Mouse (Mus musculus) forebrain, embryonic 12.5 days (tissue): ENCODE data around the gene Prss54. TPM values are rescaled to one million over a fixed set of nuclear protein-coding genes. Genes with fewer than 3 reads are reported as not detected.
"Not testable (repeated sequence)": the region's sequence is repeated elsewhere in the genome, so short reads cannot be mapped to it uniquely, and the experiment has no call there.

Experiments used
- ATAC-seq: fragments of 200-750 bp; cut with Nextera tagmentation; 2 replicates; pipeline ENCODE4 v1.8.0; 2017; ENCODE audit warnings: moderate TSS enrichment; ENCODE audit not compliant: low FRiP score
- H3K27ac ChIP-seq: fragments of 300-500 bp; sonication (generic); 2 replicates; pipeline ENCODE4 v1.5.1; 2016; ENCODE audit warnings: mild to moderate bottlenecking
- H3K27me3 ChIP-seq: fragments of 300-500 bp; sonication (generic); 2 replicates; pipeline ENCODE4 v1.6.1; 2016; ENCODE audit warnings: mild to moderate bottlenecking
- H3K36me3 ChIP-seq: fragments of 300-500 bp; sonication (generic); replicated peaks from 2 replicates; pipeline ENCODE4 v1.6.1; 2016; ENCODE audit warnings: mild to moderate bottlenecking
- H3K4me1 ChIP-seq: fragments of 300-500 bp; sonication (generic); 2 replicates; pipeline ENCODE4 v1.6.1; 2016
- H3K4me2 ChIP-seq: fragments of 300-500 bp; sonication (generic); 2 replicates; pipeline ENCODE4 v1.6.1; 2016; ENCODE audit warnings: mild to moderate bottlenecking, moderate library complexity
- H3K4me3 ChIP-seq: fragments of 300-500 bp; sonication (generic); replicated peaks from 2 replicates; pipeline ENCODE4 v1.5.1; 2016; ENCODE audit warnings: mild to moderate bottlenecking
- H3K9ac ChIP-seq: fragments of 300-500 bp; sonication (generic); 2 replicates; pipeline ENCODE4 v1.6.1; 2016; ENCODE audit warnings: mild to moderate bottlenecking
- H3K9me3 ChIP-seq: fragments of 300-500 bp; sonication (generic); 2 replicates; pipeline ENCODE4 v1.6.1; 2016
- WGBS: fragments of 180-500 bp; shearing (Covaris S2); methylation state at CpG from one replicate; pipeline ENCODE4 v1.1.7; 2016; 5-methylcytosine and 5-hydroxymethylcytosine counted together
- polyA plus RNA-seq: library from polyadenylated mRNA; unstranded; fragments of >200 nt; fragmentation: Nextera tagmentation; extraction: Ambion mirVana; gene quantifications from 2 replicates; pipeline ENCODE4 v1.2.1, GENCODE M21; 2016

Prss54 gene
- polyA plus RNA-seq: not detected in 2 replicates

GRCm38 (mm10) chr8:95576240-95576639, at the start of gene Prss54:
Gene Prss54, minus strand, starts transcription at chr8:95576340.
- no peaks in the 10 kb centered on the region for H3K9me3 ChIP-seq
- H3K36me3 ChIP-seq: no peaks in the 10 kb centered on the region
- no peak within 1 kb of the TSS for H3K4me2 ChIP-seq
- no peaks in the 10 kb centered on the region for H3K4me1 ChIP-seq
- no peak for ATAC-seq
- 88% methylated on average over 10 of the region's 10 CpGs for WGBS
- no peak within 1 kb of the TSS for H3K4me3 ChIP-seq
- H3K27me3 ChIP-seq: no peaks in the 10 kb centered on the region
- H3K9ac ChIP-seq: no peak within 1 kb of the TSS
- H3K27ac ChIP-seq: no peak within 1 kb of the TSS

- Histone ChIP-seq H3K36me3 (no peaks in the 10 kb centered on the region), H3K9ac (no peak overlapping the region), H3K4me1 (no peaks in the 10 kb centered on the region), H3K9me3 (no peaks in the 10 kb centered on the region), H3K27me3 (peaks cover 19% of the 10 kb centered on the region), H3K27ac (no peak overlapping the region), H3K4me3 (no peak overlapping the region), H3K4me2 (no peak overlapping the region)
- no peak for ATAC-seq
- 86% methylated on average over 2 of the region's 2 CpGs for WGBS
These were observed 48.7 kb upstream of the Prss54 start for GRCm38 (mm10) chr8:95624833-95625232.

GRCm38 (mm10) chr8:95620046-95620445, 43.9 kb upstream of the Prss54 start:
- Histone ChIP-seq H3K27ac (no peak overlapping the region), H3K4me2 (no peak overlapping the region), H3K4me1 (no peaks in the 10 kb centered on the region), H3K36me3 (no peaks in the 10 kb centered on the region), H3K4me3 (no peak overlapping the region), H3K27me3 (peaks cover 12% of the 10 kb centered on the region; the same call in 1 of the 2 replicates), H3K9me3 (no peaks in the 10 kb centered on the region), H3K9ac (no peak overlapping the region)
- no peak for ATAC-seq
- WGBS: 96% methylated on average over 2 of the region's 2 CpGs

GRCm38 (mm10) chr8:95616383-95616782, 40.2 kb upstream of the Prss54 start:
- Histone ChIP-seq H3K27ac (no peak overlapping the region), H3K9ac (no peak overlapping the region), H3K9me3 (no peaks in the 10 kb centered on the region), H3K36me3 (no peaks in the 10 kb centered on the region), H3K4me1 (peaks cover 4% of the 10 kb centered on the region), H3K4me3 (no peak overlapping the region), H3K27me3 (peaks cover 18% of the 10 kb centered on the region; the same call in 1 of the 2 replicates), H3K4me2 (no peak overlapping the region)
- no peak for ATAC-seq
- WGBS: 92% methylated on average over 7 of the region's 7 CpGs

- Histone ChIP-seq H3K9ac (no peak overlapping the region), H3K9me3 (no peaks in the 10 kb centered on the region), H3K4me1 (peaks cover 4% of the 10 kb centered on the region), H3K27me3 (0 out of 2 replicates have a peak, but pooled peaks cover 6% of the 10 kb centered on the region), H3K4me2 (no peak overlapping the region), H3K27ac (no peak overlapping the region), H3K4me3 (no peak overlapping the region), H3K36me3 (no peaks in the 10 kb centered on the region)
- WGBS: 63% methylated on average over 5 of the region's 5 CpGs
- ATAC-seq: no peak
These were observed 35.6 kb upstream of the Prss54 start for GRCm38 (mm10) chr8:95611769-95612168.

GRCm38 (mm10) chr8:95610749-95611148, 34.6 kb upstream of the Prss54 start:
- H3K4me1 ChIP-seq: peaks cover 4% of the 10 kb centered on the region
- H3K4me3 ChIP-seq: no peak overlapping the region
- WGBS: 89% methylated on average over 14 of the region's 14 CpGs
- H3K36me3 ChIP-seq: no peaks in the 10 kb centered on the region
- no peak for ATAC-seq
- no peaks in the 10 kb centered on the region for H3K9me3 ChIP-seq
- H3K9ac ChIP-seq: no peak overlapping the region
- no peak overlapping the region for H3K27ac ChIP-seq
- H3K4me2 ChIP-seq: no peak overlapping the region
- 0 out of 2 replicates have a peak, but pooled peaks cover 6% of the 10 kb centered on the region for H3K27me3 ChIP-seq

- no peak overlapping the region for H3K4me3 ChIP-seq
- H3K9ac ChIP-seq: no peak overlapping the region
- peaks cover 4% of the 10 kb centered on the region for H3K4me1 ChIP-seq
- 89% methylated on average over 5 of the region's 5 CpGs for WGBS
- H3K4me2 ChIP-seq: no peak overlapping the region
- ATAC-seq: no peak
- H3K36me3 ChIP-seq: no peaks in the 10 kb centered on the region
- H3K27me3 ChIP-seq: 0 out of 2 replicates have a peak, but pooled peaks cover 6% of the 10 kb centered on the region
- H3K9me3 ChIP-seq: no peaks in the 10 kb centered on the region
- no peak overlapping the region for H3K27ac ChIP-seq
These were observed 33.3 kb upstream of the Prss54 start for GRCm38 (mm10) chr8:95609406-95609805.

GRCm38 (mm10) chr8:95607210-95607609, 31.1 kb upstream of the Prss54 start:
- no peak for ATAC-seq
- Histone ChIP-seq H3K4me1 (peaks cover 4% of the 10 kb centered on the region), H3K27ac (no peak overlapping the region), H3K4me3 (no peak overlapping the region), H3K9me3 (no peaks in the 10 kb centered on the region), H3K27me3 (0 out of 2 replicates have a peak, but pooled peaks cover 3% of the 10 kb centered on the region), H3K9ac (no peak overlapping the region), H3K36me3 (no peaks in the 10 kb centered on the region), H3K4me2 (no peak overlapping the region)
- 60% methylated on average over 9 of the region's 9 CpGs for WGBS

- not testable (repeated sequence) for H3K4me2 ChIP-seq, H3K27ac ChIP-seq, H3K9me3 ChIP-seq, H3K4me1 ChIP-seq, H3K36me3 ChIP-seq, H3K9ac ChIP-seq, H3K4me3 ChIP-seq, ATAC-seq, H3K27me3 ChIP-seq
- WGBS: 20% methylated on average over 4 of the region's 5 CpGs
These were observed 30.4 kb upstream of the Prss54 start for GRCm38 (mm10) chr8:95606509-95606908.

GRCm38 (mm10) chr8:95602168-95602567, 26.0 kb upstream of the Prss54 start:
- Histone ChIP-seq H3K27ac (no peak overlapping the region), H3K27me3 (no peaks in the 10 kb centered on the region), H3K9me3 (no peaks in the 10 kb centered on the region), H3K4me2 (no peak overlapping the region), H3K4me1 (no peaks in the 10 kb centered on the region), H3K9ac (no peak overlapping the region), H3K4me3 (no peak overlapping the region), H3K36me3 (no peaks in the 10 kb centered on the region)
- no peak for ATAC-seq
- WGBS: 75% methylated on average over 2 of the region's 2 CpGs

- no peak overlapping the region for H3K9ac ChIP-seq
- no peak overlapping the region for H3K27ac ChIP-seq
- 70% methylated on average over 15 of the region's 15 CpGs for WGBS
- H3K27me3 ChIP-seq: no peaks in the 10 kb centered on the region
- H3K36me3 ChIP-seq: no peaks in the 10 kb centered on the region
- no peak overlapping the region for H3K4me2 ChIP-seq
- H3K9me3 ChIP-seq: no peaks in the 10 kb centered on the region
- H3K4me3 ChIP-seq: no peak overlapping the region
- H3K4me1 ChIP-seq: no peaks in the 10 kb centered on the region
- no peak for ATAC-seq
These were observed 25.2 kb upstream of the Prss54 start for GRCm38 (mm10) chr8:95601306-95601705.

- Histone ChIP-seq H3K36me3 (no peaks in the 10 kb centered on the region), H3K9ac (no peak overlapping the region), H3K4me3 (no peak overlapping the region), H3K4me1 (no peaks in the 10 kb centered on the region), H3K4me2 (no peak overlapping the region), H3K27ac (no peak overlapping the region), H3K9me3 (no peaks in the 10 kb centered on the region), H3K27me3 (no peaks in the 10 kb centered on the region)
- 8% methylated on average over 11 of the region's 11 CpGs for WGBS
- ATAC-seq: no peak
These were observed 23.7 kb upstream of the Prss54 start for GRCm38 (mm10) chr8:95599861-95600260.

- ATAC-seq: no peak
- no peak overlapping the region for H3K4me2 ChIP-seq
- H3K36me3 ChIP-seq: no peaks in the 10 kb centered on the region
- H3K27me3 ChIP-seq: no peaks in the 10 kb centered on the region
- no peaks in the 10 kb centered on the region for H3K4me1 ChIP-seq
- no peak overlapping the region for H3K9ac ChIP-seq
- H3K4me3 ChIP-seq: no peak overlapping the region
- WGBS: 76% methylated on average over 4 of the region's 4 CpGs
- H3K9me3 ChIP-seq: no peaks in the 10 kb centered on the region
- no peak overlapping the region for H3K27ac ChIP-seq
These were observed 20.7 kb upstream of the Prss54 start for GRCm38 (mm10) chr8:95596841-95597241.
